Mouse (Mus musculus): Measurements from ENCODE around the gene Foxp1.

DNA sequence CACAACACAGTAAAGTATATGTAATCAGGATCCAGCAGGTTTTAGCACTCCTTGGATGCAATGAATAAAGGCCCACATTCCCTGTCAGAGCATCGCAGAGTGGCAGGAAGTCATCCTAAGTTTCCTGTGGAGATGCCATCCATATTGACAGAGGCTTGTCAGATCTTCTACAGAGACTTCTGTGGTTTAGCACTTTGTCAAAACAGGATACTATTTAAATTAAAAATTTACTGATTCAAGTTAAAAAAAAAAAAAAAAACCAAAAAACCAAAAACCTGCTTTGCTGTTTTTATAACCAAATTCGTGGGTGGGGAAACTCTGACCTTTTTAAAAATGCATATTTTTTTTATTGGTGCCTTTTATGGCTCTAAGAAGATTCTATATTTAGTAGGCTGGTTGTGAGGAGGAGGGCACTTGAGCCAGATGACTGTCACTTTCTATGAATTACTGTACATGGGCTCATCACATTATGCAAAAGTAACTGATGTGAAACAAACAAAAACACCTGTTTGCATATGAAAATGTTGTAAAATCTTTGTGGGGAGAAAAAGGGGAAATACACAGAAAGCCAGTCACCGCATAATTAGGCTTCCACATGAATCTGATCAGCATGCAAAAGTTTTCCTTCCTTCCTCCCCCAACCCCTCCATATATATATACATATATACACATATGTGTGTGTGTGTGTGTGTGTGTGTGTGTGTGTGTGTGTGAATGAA, 472.1 kb downstream of the Foxp1 start:
- TF ChIP-seq POLR2A (IDR thresholded peaks at IDR 0.05; ENCODE audit: borderline replicate concordance, low read depth, low read length) (no peak), CTCF (IDR thresholded peaks at IDR 0.05; ENCODE audit: low read depth, low read length) (no peak)
